Mouse (Mus musculus) embryonic fibroblast, embryonic 13.5 days (primary cell): ENCODE data around the gene Crebbp.

Experiments
- CTCF ChIP-seq: IDR thresholded peaks from 2 replicates; pipeline ENCODE4 v1.5.1; 2011; ENCODE audit warnings: mild to moderate bottlenecking, control low read depth, low read length, moderate library complexity, borderline replicate concordance; ENCODE audit not compliant: insufficient read depth
- POLR2A ChIP-seq: IDR thresholded peaks from 2 replicates; pipeline ENCODE4 v1.6.1; 2011; ENCODE audit warnings: low read depth, mild to moderate bottlenecking, control low read depth, low read length, moderate library complexity

GRCm38 (mm10) chr16:4053811-4054210 is 160.0 kb downstream of the Crebbp start:
- TF ChIP-seq POLR2A (no peak), CTCF (no peak)
